Mouse (Mus musculus) spleen, embryonic (tissue): ENCODE data around the gene Foxo1.

Experiments
- CTCF ChIA-PET: fragments of 350-600 bp; sonication (Branson Sonifier 250); formaldehyde crosslinking; loops from one replicate; lab custom pipeline; 2022; lab: Charles Lee

The Foxo1 gene

GRCm38 (mm10) chr3:52299376-52299775 lies 31.2 kb downstream of the Foxo1 start:
- CTCF ChIA-PET: no interaction called here

GRCm38 (mm10) chr3:52300517-52300916 lies 32.4 kb downstream of the Foxo1 start:
- CTCF ChIA-PET: no interaction called here

GRCm38 (mm10) chr3:52303301-52303700 lies 35.2 kb downstream of the Foxo1 start:
- CTCF ChIA-PET: no interaction called here

GRCm38 (mm10) chr3:52308586-52309321 lies 40.6 kb downstream of the Foxo1 start:
- CTCF ChIA-PET: no interaction called here

- CTCF ChIA-PET: no interaction called here
These were observed 52.6 kb downstream of the Foxo1 start for GRCm38 (mm10) chr3:52320516-52321270.

- CTCF ChIA-PET: no interaction called here
These were observed 54.6 kb downstream of the Foxo1 start for GRCm38 (mm10) chr3:52322401-52323385.

GRCm38 (mm10) chr3:52325006-52325405 lies 56.9 kb downstream of the Foxo1 start:
- CTCF ChIA-PET: interaction anchor here (0.7 kb wide), 2 partner anchors 9 to 24 kb away, joined by 3 to 4 read pairs; no protein-coding TSS in a partner anchor

GRCm38 (mm10) chr3:52326687-52327086 lies 58.6 kb downstream of the Foxo1 start:
- CTCF ChIA-PET: interaction anchor here (0.6 kb wide), 1 partner anchor 142 kb away, joined by 5 read pairs; no protein-coding TSS in a partner anchor

- CTCF ChIA-PET: interaction anchor here (0.6 kb wide), 1 partner anchor 142 kb away, joined by 5 read pairs; no protein-coding TSS in a partner anchor
These were observed 59.0 kb downstream of the Foxo1 start for GRCm38 (mm10) chr3:52327146-52327545.

GRCm38 (mm10) chr3:52331709-52332108 lies 63.6 kb downstream of the Foxo1 start:
- CTCF ChIA-PET: interaction anchor here (0.6 to 0.8 kb wide), 4 partner anchors 12 to 735 kb away, joined by 3 to 7 read pairs (median 5); no protein-coding TSS in a partner anchor

GRCm38 (mm10) chr3:52338761-52339160 lies 70.6 kb downstream of the Foxo1 start:
- CTCF ChIA-PET: no interaction called here

GRCm38 (mm10) chr3:52340336-52341034 lies 72.3 kb downstream of the Foxo1 start:
- CTCF ChIA-PET: interaction anchor here (0.8 kb wide), 1 partner anchor 23 kb away, joined by 3 read pairs; no protein-coding TSS in a partner anchor

- CTCF ChIA-PET: interaction anchor here (0.6 to 0.7 kb wide), 2 partner anchors 12 to 282 kb away, joined by 3 read pairs; no protein-coding TSS in a partner anchor
These were observed 74.1 kb downstream of the Foxo1 start for GRCm38 (mm10) chr3:52342226-52342625.

GRCm38 (mm10) chr3:52342801-52343200 lies 74.7 kb downstream of the Foxo1 start:
- CTCF ChIA-PET: interaction anchor here (0.6 kb wide), 1 partner anchor 13 kb away, joined by 3 read pairs; no protein-coding TSS in a partner anchor

- CTCF ChIA-PET: interaction anchor here (0.5 kb wide), 2 partner anchors 61 to 63 kb away, joined by 7 read pairs; no protein-coding TSS in a partner anchor
These were observed 75.3 kb downstream of the Foxo1 start for GRCm38 (mm10) chr3:52343270-52344070.

- CTCF ChIA-PET: interaction anchor here (1.0 to 1.4 kb wide), 3 partner anchors 12 to 45 kb away, joined by 3 to 4 read pairs (median 3); no protein-coding TSS in a partner anchor
These were observed 77.7 kb downstream of the Foxo1 start for GRCm38 (mm10) chr3:52345881-52346280.

- CTCF ChIA-PET: interaction anchor here (0.6 to 1.4 kb wide), 3 partner anchors 29 to 67 kb away, joined by 3 to 19 read pairs (median 4); no protein-coding TSS in a partner anchor
These were observed 79.0 kb downstream of the Foxo1 start for GRCm38 (mm10) chr3:52346986-52347710.

GRCm38 (mm10) chr3:52347980-52348622 lies 80.0 kb downstream of the Foxo1 start:
- CTCF ChIA-PET: no interaction called here
